Mouse (Mus musculus): ENCODE data around the gene Klf1. TPM values are rescaled to one million over a fixed set of nuclear protein-coding genes. Genes with fewer than 3 reads are reported as not detected.
A peak's percentile ranks its signal among the peaks of the same experiment; 100 is the strongest.

The Klf1 gene
- polyA plus RNA-seq, 1 experiment from 2014 or later: 2.5 TPM

DNA sequence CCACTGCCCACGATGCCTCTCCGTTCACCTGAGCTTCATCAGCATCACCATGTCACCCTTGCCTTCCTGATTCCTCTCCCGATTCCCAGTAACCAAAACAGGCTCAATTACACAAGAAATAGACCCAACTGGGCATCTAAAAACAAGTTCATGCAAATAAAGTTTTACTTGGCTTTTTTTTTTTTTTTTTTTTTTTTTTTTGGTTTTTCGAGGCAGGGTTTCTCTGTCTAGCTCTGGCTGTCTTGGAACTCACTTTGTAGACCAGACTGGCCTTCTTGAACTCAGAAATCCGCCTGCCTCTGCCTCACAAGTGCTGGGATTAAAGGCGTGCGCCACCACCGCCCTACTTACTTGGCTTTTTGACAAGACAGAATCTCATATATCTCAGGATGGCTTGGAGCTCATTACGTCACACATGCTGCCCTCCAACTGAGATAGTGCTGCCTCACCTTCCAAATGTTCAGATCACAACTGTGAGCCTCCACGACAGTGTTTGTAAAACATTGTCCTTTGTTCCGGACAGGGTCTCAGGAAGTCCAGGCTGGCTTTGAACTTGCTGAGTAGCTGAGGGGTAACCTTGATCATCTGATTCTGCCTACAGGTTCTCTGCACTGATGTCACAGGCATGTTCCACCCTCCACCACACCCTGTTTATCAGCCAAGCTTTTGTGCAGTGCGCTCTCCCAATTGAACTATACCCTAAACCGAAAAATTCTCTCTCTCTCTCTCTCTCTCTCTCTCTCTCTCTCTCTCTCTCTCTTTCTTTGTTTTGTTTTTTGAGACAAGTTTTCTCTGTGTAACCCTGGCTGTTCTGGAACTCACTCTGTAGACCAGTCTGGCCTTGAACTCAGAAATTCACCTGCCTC is 36.1 kb downstream of the Klf1 start:
- Histone ChIP-seq H3K9me3 (no peaks in the 10 kb centered on the region), H3K9ac (no peak overlapping the region), H3K36me3 (no peaks in the 10 kb centered on the region), H3K4me1 (peaks cover 14% of the 10 kb centered on the region), H3K27me3 (peaks cover 79% of the 10 kb centered on the region), H3K4me3 (peak overlapping the region; percentile 38; the same call in 1 of the 2 replicates), H3K4me2 (peak overlapping the region; percentile 70; the same call in 1 of the 2 replicates), H3K27ac (no peak overlapping the region)
- no peak for ATAC-seq (ENCODE audit: insufficient number of reproducible peaks, low FRiP score, low TSS enrichment, low read depth)
- WGBS: 60% methylated on average over 13 of the region's 13 CpGs

DNA sequence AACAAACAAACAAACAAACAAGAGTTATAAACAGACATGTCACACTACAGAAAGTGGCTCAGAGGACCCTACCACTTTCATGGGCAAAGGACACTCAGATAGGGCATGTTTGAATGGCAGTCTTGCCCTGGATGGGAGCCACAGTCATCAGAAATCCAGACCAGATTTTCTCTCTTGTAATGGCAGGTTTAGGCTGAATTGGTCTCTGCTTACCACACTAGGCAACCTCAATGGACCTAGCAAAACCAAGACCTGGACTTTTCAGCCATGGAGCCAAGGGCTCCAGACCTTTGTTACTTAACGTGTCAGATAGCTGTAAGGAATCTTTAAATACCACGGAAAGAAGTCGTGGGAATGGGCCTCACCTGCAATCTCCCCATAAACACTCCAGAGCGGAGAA is 42.0 kb downstream of the Klf1 start:
- Histone ChIP-seq H3K4me1 (peaks cover 16% of the 10 kb centered on the region), H3K27me3 (peaks cover 80% of the 10 kb centered on the region), H3K27ac (no peak overlapping the region), H3K4me2 (no peak overlapping the region), H3K9me3 (no peaks in the 10 kb centered on the region), H3K36me3 (no peaks in the 10 kb centered on the region), H3K9ac (no peak overlapping the region), H3K4me3 (no peak overlapping the region)
- 22% methylated on average over 4 of the region's 4 CpGs for WGBS
- ATAC-seq (ENCODE audit: insufficient number of reproducible peaks, low FRiP score, low TSS enrichment, low read depth): no peak

- no peak overlapping the region for H3K27ac ChIP-seq
- peaks cover 75% of the 10 kb centered on the region for H3K27me3 ChIP-seq
- H3K4me1 ChIP-seq: peaks cover 16% of the 10 kb centered on the region
- H3K9ac ChIP-seq: no peak overlapping the region
- no peak overlapping the region for H3K4me3 ChIP-seq
- H3K9me3 ChIP-seq: no peaks in the 10 kb centered on the region
- no peaks in the 10 kb centered on the region for H3K36me3 ChIP-seq
- 3% methylated on average over 26 of the region's 26 CpGs for WGBS
- ATAC-seq (ENCODE audit: insufficient number of reproducible peaks, low FRiP score, low TSS enrichment, low read depth): no peak
- H3K4me2 ChIP-seq: no peak overlapping the region
Observed at GRCm38 (mm10) chr8:84944478-84945160, 42.9 kb downstream of the Klf1 start.

DNA sequence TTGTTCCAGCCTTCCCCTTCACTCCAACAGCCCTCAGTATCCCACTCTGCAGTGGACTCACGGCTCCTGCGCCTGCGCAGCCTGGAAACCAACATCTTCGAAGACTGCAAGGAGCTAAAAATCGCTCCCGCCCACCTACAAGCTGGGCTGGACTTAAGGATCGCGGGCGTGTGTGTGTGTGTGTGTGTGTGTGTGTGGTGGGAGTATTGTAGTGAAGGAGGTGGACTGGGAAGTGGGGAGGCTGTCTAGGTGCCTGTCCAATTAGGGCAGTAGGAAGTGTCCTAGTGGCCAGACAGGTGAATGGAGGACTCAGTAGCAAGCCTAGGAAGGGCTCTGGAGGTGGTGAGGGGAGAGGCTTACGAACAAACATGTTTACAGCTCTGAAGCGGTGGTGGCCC is 43.5 kb downstream of the Klf1 start:
- no peaks in the 10 kb centered on the region for H3K36me3 ChIP-seq
- H3K27me3 ChIP-seq: peaks cover 79% of the 10 kb centered on the region
- no peak for ATAC-seq (ENCODE audit: insufficient number of reproducible peaks, low FRiP score, low TSS enrichment, low read depth)
- H3K4me2 ChIP-seq: peak overlapping the region; percentile 84; the same call in 1 of the 2 replicates
- peak overlapping the region; percentile 43; the same call in 1 of the 2 replicates for H3K4me3 ChIP-seq
- peaks cover 16% of the 10 kb centered on the region for H3K4me1 ChIP-seq
- no peaks in the 10 kb centered on the region for H3K9me3 ChIP-seq
- no peak overlapping the region for H3K27ac ChIP-seq
- no peak overlapping the region for H3K9ac ChIP-seq
- WGBS: 5% methylated on average over 11 of the region's 11 CpGs

DNA sequence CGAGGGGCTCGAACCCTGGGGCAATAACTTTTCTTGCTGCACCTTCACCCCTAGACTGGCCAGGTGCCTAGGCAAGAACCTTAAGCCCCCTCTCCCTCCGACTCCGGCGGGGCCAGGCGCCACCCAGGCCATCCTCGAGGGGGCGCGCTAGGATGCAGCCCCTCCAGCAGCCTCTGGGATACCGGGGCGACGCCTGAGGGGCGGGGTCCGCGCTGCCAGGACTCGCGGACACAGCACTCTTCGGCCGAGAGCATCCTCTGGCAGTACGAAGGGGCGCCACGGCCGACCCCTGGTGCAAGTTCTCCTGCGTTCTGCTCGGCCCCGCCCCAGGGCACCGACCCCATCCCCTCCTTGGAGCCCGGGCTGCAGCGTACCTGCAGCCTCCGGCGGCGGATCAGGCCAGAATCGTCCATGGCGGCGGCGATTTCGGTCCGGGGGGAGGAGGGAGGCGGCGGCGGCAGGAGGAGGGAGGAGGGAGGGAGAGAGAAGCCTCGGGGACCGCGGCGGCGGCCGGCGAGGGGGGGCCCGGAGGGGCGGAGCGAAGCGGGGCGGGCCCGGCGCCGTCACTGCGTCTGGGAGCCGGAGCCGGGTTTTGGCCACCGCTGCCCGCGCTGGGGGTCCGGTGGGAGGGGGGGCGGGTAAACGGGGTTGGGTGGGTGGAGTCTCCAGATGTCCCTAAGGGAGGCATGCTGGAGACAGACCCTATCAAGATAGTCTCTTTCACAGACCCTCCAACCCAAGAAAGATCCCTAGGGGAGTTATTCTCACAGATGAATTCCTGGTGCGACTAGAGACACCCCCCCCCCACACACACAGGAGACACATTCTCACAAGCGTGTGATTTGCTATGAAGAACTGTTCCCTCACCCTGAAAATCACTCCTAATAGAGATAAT is 44.2 kb downstream of the Klf1 start:
- Histone ChIP-seq H3K4me2 (peak overlapping the region; percentile 84), H3K9ac (no peak overlapping the region), H3K36me3 (no peaks in the 10 kb centered on the region), H3K27me3 (peaks cover 81% of the 10 kb centered on the region), H3K4me3 (peak overlapping the region; percentile 43), H3K9me3 (no peaks in the 10 kb centered on the region), H3K4me1 (peaks cover 16% of the 10 kb centered on the region), H3K27ac (no peak overlapping the region)
- ATAC-seq (ENCODE audit: insufficient number of reproducible peaks, low FRiP score, low TSS enrichment, low read depth): no peak
- under 1% methylated on average over 44 of the region's 67 CpGs for WGBS

GRCm38 (mm10) chr8:84946528-84947240 is 45.0 kb downstream of the Klf1 start, which contains the start of gene Rtbdn:
TSS of gene Rtbdn (plus strand) at chr8:84946991.
- WGBS: 13% methylated on average over 17 of the region's 17 CpGs
- ATAC-seq (ENCODE audit: insufficient number of reproducible peaks, low FRiP score, low TSS enrichment, low read depth): no peak

GRCm38 (mm10) chr8:84947241-84947545 is 45.5 kb downstream of the Klf1 start:
- ATAC-seq (ENCODE audit: insufficient number of reproducible peaks, low FRiP score, low TSS enrichment, low read depth): no peak
- peaks cover 16% of the 10 kb centered on the region for H3K4me1 ChIP-seq
- 10% methylated on average over 9 of the region's 9 CpGs for WGBS
- no peaks in the 10 kb centered on the region for H3K9me3 ChIP-seq
- H3K27me3 ChIP-seq: peaks cover 83% of the 10 kb centered on the region
- H3K9ac ChIP-seq: no peak overlapping the region
- no peak overlapping the region for H3K4me3 ChIP-seq
- H3K4me2 ChIP-seq: no peak overlapping the region
- H3K36me3 ChIP-seq: no peaks in the 10 kb centered on the region
- H3K27ac ChIP-seq: no peak overlapping the region

More at GRCm38 (mm10) chr8:84946528-84947240, 45.0 kb downstream of the Klf1 start, which contains the start of gene Rtbdn:
- Histone ChIP-seq H3K9ac (no peak within 1 kb of the TSS), H3K9me3 (no peaks in the 10 kb centered on the region), H3K4me1 (peaks cover 16% of the 10 kb centered on the region), H3K36me3 (no peaks in the 10 kb centered on the region), H3K27me3 (peaks cover 81% of the 10 kb centered on the region), H3K4me3 (peak within 1 kb of the TSS; percentile 43), H3K4me2 (peak within 1 kb of the TSS; percentile 84), H3K27ac (no peak within 1 kb of the TSS)

GRCm38 (mm10) chr8:84949753-84950152 is 48.0 kb downstream of the Klf1 start:
- H3K4me2 ChIP-seq: no peak overlapping the region
- no peak for ATAC-seq (ENCODE audit: insufficient number of reproducible peaks, low FRiP score, low TSS enrichment, low read depth)
- H3K4me3 ChIP-seq: no peak overlapping the region
- no peaks in the 10 kb centered on the region for H3K36me3 ChIP-seq
- H3K9me3 ChIP-seq: no peaks in the 10 kb centered on the region
- 21% methylated on average over 12 of the region's 12 CpGs for WGBS
- peaks cover 74% of the 10 kb centered on the region for H3K27me3 ChIP-seq
- H3K4me1 ChIP-seq: peaks cover 17% of the 10 kb centered on the region
- H3K9ac ChIP-seq: no peak overlapping the region
- no peak overlapping the region for H3K27ac ChIP-seq

DNA sequence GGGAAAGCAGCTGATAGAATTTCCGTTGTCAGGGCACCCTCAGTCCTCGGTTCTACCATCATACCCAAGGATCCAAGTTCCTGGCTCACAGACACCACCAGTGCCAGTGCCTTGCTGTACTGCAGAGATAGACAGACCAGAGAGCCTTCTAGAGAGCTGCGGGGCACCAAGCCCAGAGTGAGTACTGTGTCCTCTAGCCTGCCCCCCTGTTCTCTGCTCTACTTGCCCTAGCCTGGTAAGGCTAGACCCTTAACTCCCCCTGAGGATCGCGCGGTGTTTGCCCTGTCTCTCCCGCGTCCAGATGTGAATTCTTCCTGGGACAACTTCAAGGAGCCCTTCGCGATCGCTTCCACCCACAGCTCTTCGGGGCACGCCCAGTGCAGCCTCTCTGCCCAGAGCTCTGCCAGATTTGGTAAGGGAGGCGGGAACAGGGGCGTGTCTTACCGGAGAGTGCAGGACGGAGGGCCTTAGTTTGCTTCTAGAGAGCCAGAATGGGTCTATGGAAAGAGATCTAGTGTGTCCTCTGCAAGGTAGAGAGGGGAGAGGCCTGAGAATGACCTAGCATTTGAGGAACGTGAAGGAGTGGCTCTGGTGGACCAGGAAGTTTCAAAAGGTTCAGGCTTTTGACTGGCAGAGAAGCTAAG is 51.0 kb downstream of the Klf1 start:
- peaks cover 10% of the 10 kb centered on the region for H3K36me3 ChIP-seq
- 0 out of 2 replicates have a peak overlapping the region, but pooled peaks have one; percentile 14 for H3K4me2 ChIP-seq
- 4% methylated on average over 18 of the region's 18 CpGs for WGBS
- H3K27ac ChIP-seq: no peak overlapping the region
- no peak overlapping the region for H3K9ac ChIP-seq
- H3K27me3 ChIP-seq: peaks cover 47% of the 10 kb centered on the region
- no peak for ATAC-seq (ENCODE audit: insufficient number of reproducible peaks, low FRiP score, low TSS enrichment, low read depth)
- no peaks in the 10 kb centered on the region for H3K9me3 ChIP-seq
- no peak overlapping the region for H3K4me3 ChIP-seq
- H3K4me1 ChIP-seq: peaks cover 5% of the 10 kb centered on the region

All from limb, embryonic 15.5 days (tissue).